Mouse (Mus musculus) neural tube, embryonic 14.5 days (tissue): ENCODE results near the gene Pde10a. TPM values are rescaled to one million over a fixed set of nuclear protein-coding genes. Genes with fewer than 3 reads are reported as not detected.
A peak's percentile ranks its signal among the peaks of the same experiment; 100 is the strongest.

Experiments used
- ATAC-seq: fragments of 200-750 bp; cut with Nextera tagmentation; 2 replicates; pipeline ENCODE4 v1.8.0; 2017; ENCODE audit warnings: low read depth, mild to moderate bottlenecking, moderate TSS enrichment, moderate library complexity
- H3K27ac ChIP-seq: fragments of 300-500 bp; sonication (generic); 2 replicates; pipeline ENCODE4 v1.5.1; 2014; ENCODE audit warnings: low read depth, mild to moderate bottlenecking, control low read depth, low read length, moderate library complexity, mixed read lengths
- H3K27me3 ChIP-seq: fragments of 300-500 bp; sonication (generic); 2 replicates; pipeline ENCODE4 v1.6.1; 2014; ENCODE audit warnings: low read length; ENCODE audit not compliant: control insufficient read depth, insufficient read depth
- H3K36me3 ChIP-seq: fragments of 300-500 bp; sonication (generic); 2 replicates; pipeline ENCODE4 v1.6.1; 2014; ENCODE audit warnings: low read length, mixed read lengths; ENCODE audit not compliant: control insufficient read depth, insufficient read depth
- H3K4me1 ChIP-seq: fragments of 300-500 bp; sonication (generic); 2 replicates; pipeline ENCODE4 v1.6.1; 2014; ENCODE audit warnings: low read length; ENCODE audit not compliant: control insufficient read depth, insufficient read depth
- H3K4me2 ChIP-seq: fragments of 300-500 bp; sonication (generic); 2 replicates; pipeline ENCODE4 v1.6.1; 2014; ENCODE audit warnings: mild to moderate bottlenecking, low read depth, low read length, control low read depth
- H3K4me3 ChIP-seq: fragments of 300-500 bp; sonication (generic); 2 replicates; pipeline ENCODE4 v1.5.1; 2014; ENCODE audit warnings: low read depth, low read length, control low read depth, mixed read lengths
- H3K9ac ChIP-seq: fragments of 300-500 bp; sonication (generic); replicated peaks from 2 replicates; pipeline ENCODE4 v1.6.1; 2014; ENCODE audit warnings: low read depth, mild to moderate bottlenecking, control low read depth, low read length, mixed read lengths
- H3K9me3 ChIP-seq: fragments of 300-500 bp; sonication (generic); 2 replicates; pipeline ENCODE4 v1.6.1; 2016; ENCODE audit warnings: low read length; ENCODE audit not compliant: control insufficient read depth
- WGBS: fragments of 180-500 bp; shearing (Covaris S2); extraction: QIAGEN DNeasy Blood & Tissue Kit; methylation state at CpG from one replicate; pipeline ENCODE4 v1.1.7; 2014; 5-methylcytosine and 5-hydroxymethylcytosine counted together
- polyA plus RNA-seq: library from polyadenylated mRNA; unstranded; fragments of >200 nt; fragmentation: Nextera tagmentation; extraction: Ambion mirVana; gene quantifications from 2 replicates; pipeline ENCODE4 v1.2.1, GENCODE M21; 2014

Gene Pde10a
- polyA plus RNA-seq, 1 experiment from 2014 or later: 16.2 TPM

- WGBS: 0% methylated on average over 16 of the region's 16 CpGs
- ATAC-seq: peak; percentile 92
- peak overlapping the region; percentile 47 for H3K4me2 ChIP-seq
- no peaks in the 10 kb centered on the region for H3K9me3 ChIP-seq
- H3K9ac ChIP-seq: peak overlapping the region; percentile 46; the same call in 1 of the 2 replicates
- peak overlapping the region; percentile 69 for H3K27ac ChIP-seq
- H3K36me3 ChIP-seq: no peaks in the 10 kb centered on the region
- no peak overlapping the region for H3K4me3 ChIP-seq
- peaks cover 15% of the 10 kb centered on the region for H3K4me1 ChIP-seq
- no peaks in the 10 kb centered on the region for H3K27me3 ChIP-seq
Observed at GRCm38 (mm10) chr17:8508305-8509141, 16.6 kb upstream of the Pde10a start.

GRCm38 (mm10) chr17:8516006-8516405, 9.2 kb upstream of the Pde10a start:
- Histone ChIP-seq H3K9ac (no peak overlapping the region), H3K4me2 (no peak overlapping the region), H3K36me3 (no peaks in the 10 kb centered on the region), H3K27ac (no peak overlapping the region), H3K4me3 (no peak overlapping the region), H3K27me3 (no peaks in the 10 kb centered on the region), H3K9me3 (no peaks in the 10 kb centered on the region), H3K4me1 (no peaks in the 10 kb centered on the region)
- 82% methylated on average over 6 of the region's 6 CpGs for WGBS
- no peak for ATAC-seq

- Histone ChIP-seq H3K36me3 (no peaks in the 10 kb centered on the region), H3K27ac (no peak overlapping the region), H3K27me3 (0 out of 2 replicates have a peak, but pooled peaks cover 9% of the 10 kb centered on the region), H3K9ac (peak overlapping the region; percentile 75), H3K4me2 (peak overlapping the region; percentile 94), H3K9me3 (no peaks in the 10 kb centered on the region), H3K4me1 (peaks cover 22% of the 10 kb centered on the region), H3K4me3 (peak overlapping the region; percentile 56)
- 11% methylated on average over 3 of the region's 3 CpGs for WGBS
- ATAC-seq: peak; percentile 23
Observed at GRCm38 (mm10) chr17:8523986-8524385, 1.2 kb upstream of the Pde10a start.

GRCm38 (mm10) chr17:8524387-8525165, 596 bp upstream of the Pde10a start:
- Histone ChIP-seq H3K4me1 (peaks cover 22% of the 10 kb centered on the region), H3K9ac (peak overlapping the region; percentile 75), H3K27ac (no peak overlapping the region), H3K27me3 (0 out of 2 replicates have a peak, but pooled peaks cover 9% of the 10 kb centered on the region), H3K9me3 (no peaks in the 10 kb centered on the region), H3K4me2 (peak overlapping the region; percentile 94), H3K4me3 (peak overlapping the region; percentile 56), H3K36me3 (no peaks in the 10 kb centered on the region)
- peak; percentile 93 for ATAC-seq
- WGBS: under 1% methylated on average over 40 of the region's 45 CpGs

DNA sequence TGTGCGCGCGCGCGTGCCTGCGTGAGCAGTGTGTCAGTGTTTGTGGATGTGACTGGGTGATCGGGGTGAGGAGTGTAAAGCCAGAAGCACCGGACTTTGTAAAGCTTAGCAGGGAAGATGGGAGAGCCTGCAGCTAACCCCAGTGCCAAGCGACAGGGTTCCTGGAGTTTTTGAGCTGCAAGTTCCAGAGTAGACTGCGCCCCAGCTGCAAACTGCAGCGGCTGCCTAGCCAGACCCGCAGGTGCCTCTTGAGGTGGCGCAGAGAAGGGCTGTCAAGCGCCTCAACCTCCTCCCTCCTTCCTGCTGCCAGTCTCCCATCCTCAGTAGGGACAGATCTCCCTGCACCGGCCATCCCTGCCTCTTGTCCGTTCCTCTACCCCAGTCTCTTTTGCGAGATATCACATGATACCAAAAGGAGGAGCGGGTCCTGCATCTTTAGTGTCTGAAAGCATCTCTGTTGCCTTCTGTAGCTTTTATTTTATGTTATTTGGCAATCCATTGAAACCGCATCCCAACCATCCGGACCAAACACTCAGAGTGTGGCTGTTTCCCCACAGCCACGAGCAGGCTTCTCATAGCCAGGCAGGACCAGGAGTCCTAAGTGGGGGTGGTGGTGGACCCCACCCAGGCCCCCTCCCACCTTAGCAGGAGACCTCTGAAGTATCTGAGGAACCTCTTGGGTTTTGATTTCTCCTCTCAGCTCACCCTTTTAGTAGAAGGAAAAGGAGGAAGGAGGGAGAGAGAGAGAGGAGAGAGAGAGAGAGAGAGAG, 984 bp downstream of the Pde10a start:
- Histone ChIP-seq H3K27ac (no peak overlapping the region), H3K9me3 (no peaks in the 10 kb centered on the region), H3K4me2 (peak overlapping the region; percentile 94), H3K27me3 (0 out of 2 replicates have a peak, but pooled peaks cover 9% of the 10 kb centered on the region), H3K4me3 (peak overlapping the region; percentile 56; the same call in 1 of the 2 replicates), H3K9ac (0 out of 2 replicates have a peak overlapping the region, but pooled peaks have one; percentile 16), H3K36me3 (no peaks in the 10 kb centered on the region), H3K4me1 (peaks cover 22% of the 10 kb centered on the region)
- WGBS: 5% methylated on average over 21 of the region's 21 CpGs
- ATAC-seq: no peak

- no peak overlapping the region for H3K4me3 ChIP-seq
Observed at GRCm38 (mm10) chr17:8526815-8527261, 1.7 kb downstream of the Pde10a start.

GRCm38 (mm10) chr17:8528641-8529040, 3.5 kb downstream of the Pde10a start:
- H3K4me1 ChIP-seq: peaks cover 18% of the 10 kb centered on the region
- H3K4me3 ChIP-seq: no peak overlapping the region
- H3K27ac ChIP-seq: no peak overlapping the region
- H3K9ac ChIP-seq: no peak overlapping the region
- H3K27me3 ChIP-seq: 0 out of 2 replicates have a peak, but pooled peaks cover 9% of the 10 kb centered on the region
- H3K9me3 ChIP-seq: no peaks in the 10 kb centered on the region
- no peak overlapping the region for H3K4me2 ChIP-seq
- 90% methylated on average over 3 of the region's 3 CpGs for WGBS
- ATAC-seq: no peak
- no peaks in the 10 kb centered on the region for H3K36me3 ChIP-seq

More at GRCm38 (mm10) chr17:8526815-8527261, 1.7 kb downstream of the Pde10a start:
- WGBS: 19% methylated on average over 9 of the region's 9 CpGs
- H3K36me3 ChIP-seq: no peaks in the 10 kb centered on the region
- 0 out of 2 replicates have a peak, but pooled peaks cover 9% of the 10 kb centered on the region for H3K27me3 ChIP-seq
- peaks cover 22% of the 10 kb centered on the region for H3K4me1 ChIP-seq
- H3K9ac ChIP-seq: no peak overlapping the region
- H3K27ac ChIP-seq: no peak overlapping the region
- no peak overlapping the region for H3K4me2 ChIP-seq
- no peaks in the 10 kb centered on the region for H3K9me3 ChIP-seq
- no peak for ATAC-seq

DNA sequence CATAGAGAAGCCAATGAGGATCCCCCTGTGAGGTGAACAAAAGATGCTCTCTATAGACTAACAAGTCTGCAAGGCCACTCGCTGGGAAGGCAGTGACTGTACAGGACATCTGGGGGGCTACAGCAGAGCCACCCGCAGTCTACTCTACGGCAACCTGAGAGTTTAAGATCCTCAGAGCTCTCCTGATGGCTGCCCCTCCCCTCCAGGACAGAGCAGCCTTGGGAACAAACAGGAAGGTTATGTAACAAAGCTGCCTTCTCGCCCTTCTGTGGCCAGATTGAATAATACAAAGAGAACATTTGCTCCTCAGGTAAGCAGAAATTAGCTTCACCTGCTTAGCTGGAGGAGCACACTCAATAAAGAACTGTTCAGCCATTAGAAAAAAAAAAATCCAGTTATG, 7.4 kb downstream of the Pde10a start:
- H3K9ac ChIP-seq: no peak overlapping the region
- no peaks in the 10 kb centered on the region for H3K9me3 ChIP-seq
- H3K27me3 ChIP-seq: 0 out of 2 replicates have a peak, but pooled peaks cover 2% of the 10 kb centered on the region
- no peaks in the 10 kb centered on the region for H3K4me1 ChIP-seq
- H3K4me2 ChIP-seq: no peak overlapping the region
- ATAC-seq: no peak
- H3K36me3 ChIP-seq: no peaks in the 10 kb centered on the region
- H3K4me3 ChIP-seq: no peak overlapping the region
- WGBS: 75% methylated on average over 4 of the region's 4 CpGs
- H3K27ac ChIP-seq: no peak overlapping the region
